Mouse (Mus musculus) hematopoietic stem cell, adult 5-6 weeks (primary cell): Measurements from ENCODE around the gene Slc2a9. TPM values are rescaled to one million over a fixed set of nuclear protein-coding genes. Genes with fewer than 3 reads are reported as not detected.

ENCODE experiments used
- ATAC-seq, 2 experiments: fragments of 125-278 bp in 1 of 2; replicated peaks in 1 of 2; 2 replicates each; pipeline ENCODE4 v1.8.0; 2016 to 2017; ENCODE audit warnings: inconsistent platforms in 2 of 2, mild to moderate bottlenecking in 2 of 2, moderate number of reproducible peaks in 2 of 2, low read depth in 1 of 2, moderate TSS enrichment in 1 of 2; ENCODE audit not compliant: low FRiP score in 2 of 2, poor library complexity in 2 of 2, severe bottlenecking in 2 of 2, insufficient read depth in 1 of 2, low TSS enrichment in 1 of 2
- total RNA-seq: library from RNA; stranded (forward); fragments of 172-1452, 232-1000 nt; gene quantifications from 2 replicates; pipeline ENCODE4 v1.2.3, GENCODE M21; 2017

Slc2a9 gene
- total RNA-seq: 6.7 and 10.2 TPM in 2 replicates

DNA sequence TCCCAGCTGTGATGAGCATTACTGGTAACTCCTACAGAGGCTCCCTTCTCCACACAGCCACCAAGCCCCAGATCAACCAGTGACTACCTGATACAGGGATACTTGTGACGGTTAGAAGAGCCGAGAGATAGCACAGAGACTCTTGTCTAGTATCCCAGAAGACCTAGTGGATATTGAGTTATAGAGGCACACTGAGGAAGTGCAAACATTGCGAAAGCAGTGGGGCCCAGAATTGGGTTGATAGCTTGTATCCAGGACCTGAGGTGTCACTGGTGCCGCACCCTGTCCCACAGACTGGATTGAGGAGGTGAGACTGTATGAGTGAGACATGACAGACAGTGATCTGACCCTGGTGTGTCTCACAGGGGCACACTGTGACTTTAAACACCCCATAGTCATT lies at the start of gene Slc2a9:
Slc2a9 (minus strand) TSS at position 152 of the 400 bp plus-strand sequence.
- no peak; a peak in 1 of 4 replicates for ATAC-seq

GRCm38 (mm10) chr5:38552615-38553014 lies 49.7 kb upstream of the Slc2a9 start:
- no peak for ATAC-seq

GRCm38 (mm10) chr5:38550221-38550768 lies 47.4 kb upstream of the Slc2a9 start:
- no peak for ATAC-seq

GRCm38 (mm10) chr5:38549461-38549909 lies 46.5 kb upstream of the Slc2a9 start:
- ATAC-seq: no peak

DNA sequence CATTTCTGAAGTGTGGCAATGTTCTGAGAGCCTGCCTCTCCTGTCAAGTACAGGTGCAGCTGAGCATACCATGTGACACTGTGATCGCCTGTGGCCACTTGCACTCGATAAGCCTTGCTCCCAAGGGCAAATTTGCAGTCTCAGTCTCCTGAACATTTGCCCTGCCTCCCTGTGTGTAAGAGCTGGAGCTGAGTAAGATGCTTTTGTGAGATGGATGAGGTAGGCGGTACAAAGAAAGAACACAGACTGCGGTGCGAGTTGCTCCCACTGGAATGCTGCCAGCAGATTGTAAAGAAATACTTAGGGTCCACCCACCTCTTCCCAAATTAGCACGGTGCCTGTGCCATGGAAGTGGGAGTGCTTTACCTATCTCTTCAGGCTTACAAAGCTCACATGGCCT lies 44.4 kb upstream of the Slc2a9 start:
- no peak for ATAC-seq

GRCm38 (mm10) chr5:38544423-38545415 lies 41.8 kb upstream of the Slc2a9 start:
- ATAC-seq: no peak

DNA sequence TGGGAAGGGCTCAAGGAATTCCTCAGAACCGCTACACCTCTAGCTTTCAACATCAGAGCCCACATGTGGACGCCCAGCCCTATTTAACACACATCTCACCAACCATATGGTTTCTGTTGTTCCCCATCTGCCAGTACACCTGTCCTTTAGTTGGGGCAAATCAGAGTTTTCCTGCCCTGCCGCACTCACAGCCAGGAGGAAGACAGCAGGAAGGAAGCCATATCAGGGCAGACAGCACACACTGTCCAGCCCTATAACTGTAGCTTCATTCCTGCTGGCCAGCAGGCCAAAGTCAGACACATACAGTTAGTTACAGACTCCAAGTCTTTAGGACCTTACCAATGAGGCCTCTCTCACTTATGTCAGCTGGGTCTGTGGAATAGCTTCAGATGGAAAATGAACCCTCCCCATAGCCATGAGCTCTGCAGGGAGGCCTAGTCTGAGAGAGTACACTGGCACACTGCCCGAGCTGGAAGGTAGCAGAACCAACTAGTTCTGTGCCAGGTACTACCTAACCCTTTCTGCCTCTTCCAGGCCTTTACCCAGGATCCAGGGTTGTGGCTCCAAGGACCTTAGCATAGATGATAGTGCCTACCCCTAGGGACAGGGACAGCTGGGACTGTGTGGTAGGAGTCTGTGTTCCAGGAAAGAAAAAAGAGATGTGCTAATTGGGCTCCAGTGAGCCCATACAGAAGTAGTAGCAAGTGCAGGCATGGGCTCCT lies 40.7 kb upstream of the Slc2a9 start:
- no peak for ATAC-seq

DNA sequence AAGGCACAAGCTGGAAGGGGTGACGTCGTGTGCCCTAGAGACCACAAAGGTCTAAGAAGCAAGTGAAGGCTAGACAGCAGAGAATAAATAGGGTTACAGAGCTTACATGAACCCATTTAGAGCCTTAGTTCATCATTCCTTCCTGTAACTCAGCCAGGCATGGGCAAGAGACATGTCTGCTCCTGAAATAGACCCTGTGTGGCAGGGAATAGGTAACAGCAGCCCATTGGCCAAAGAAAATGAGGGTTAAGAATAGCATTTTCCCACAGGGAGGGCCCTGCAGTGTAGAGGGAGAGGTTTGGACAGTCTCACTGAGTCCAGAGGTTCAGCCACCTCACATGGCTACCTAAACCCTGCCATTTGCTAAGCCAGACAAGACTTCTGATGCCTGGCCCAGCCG lies 38.8 kb upstream of the Slc2a9 start:
- no peak for ATAC-seq

- no peak for ATAC-seq
Measured at GRCm38 (mm10) chr5:38540898-38541297, 38.0 kb upstream of the Slc2a9 start.

- no peak for ATAC-seq
Measured at GRCm38 (mm10) chr5:38538508-38538907, 35.6 kb upstream of the Slc2a9 start.

DNA sequence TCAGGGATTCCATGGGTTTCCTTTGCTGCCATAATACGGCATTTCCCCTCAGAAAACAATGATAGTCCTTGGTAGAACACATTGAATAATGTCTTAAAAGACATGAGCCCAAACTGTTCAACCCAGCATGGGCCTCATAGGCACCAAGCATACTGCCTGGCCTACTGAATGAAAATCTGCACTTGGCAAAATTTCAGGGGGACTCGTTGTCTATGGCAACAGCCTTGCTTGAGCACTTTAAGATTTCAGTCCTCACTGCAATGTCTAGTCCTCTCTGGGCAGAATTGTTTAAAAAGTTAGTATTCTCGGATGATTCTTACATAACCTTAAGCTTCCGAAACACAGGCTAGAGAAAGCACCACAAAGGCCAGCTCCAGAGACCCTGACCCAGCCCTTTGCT lies 34.9 kb upstream of the Slc2a9 start:
- ATAC-seq: no peak

DNA sequence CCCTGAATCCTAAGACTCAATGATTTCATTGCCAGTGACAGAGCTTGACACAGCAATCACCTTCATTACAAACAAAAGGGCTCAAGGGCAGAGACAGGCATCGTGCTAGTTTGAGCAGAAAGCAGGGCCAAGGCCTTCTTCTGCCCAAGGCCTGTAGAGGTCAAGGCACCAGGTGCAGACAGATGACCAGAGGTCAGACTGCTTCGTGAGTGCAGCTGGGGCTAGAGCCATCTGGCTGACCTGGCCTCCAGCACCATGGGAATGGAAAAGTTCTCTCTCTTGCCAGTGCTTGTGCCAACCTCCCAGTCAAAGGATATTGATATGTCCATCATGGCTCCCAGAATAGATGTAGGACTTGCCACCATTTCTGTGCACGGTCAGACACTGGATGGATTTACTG lies 33.9 kb upstream of the Slc2a9 start:
- no peak for ATAC-seq

DNA sequence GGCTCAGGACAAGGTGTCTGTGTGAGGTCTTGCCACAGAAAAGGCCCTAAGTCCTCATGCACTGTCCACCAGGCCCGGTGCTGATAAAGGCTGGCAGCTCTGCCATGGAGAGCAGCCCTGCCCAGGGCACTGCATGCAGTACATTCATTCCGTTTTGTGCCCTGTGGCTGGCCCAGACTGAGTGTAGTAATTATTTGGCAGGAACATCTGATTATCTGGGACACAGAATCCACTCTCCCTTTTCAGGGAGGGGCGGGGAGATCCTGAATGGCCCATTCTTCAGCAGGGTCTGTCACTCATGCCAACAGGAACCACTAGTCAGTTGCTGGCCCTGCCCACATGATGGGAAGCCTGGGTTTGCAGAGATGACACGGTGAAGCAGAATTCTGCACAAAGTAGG lies 29.1 kb upstream of the Slc2a9 start:
- ATAC-seq: no peak

GRCm38 (mm10) chr5:38529724-38530428 lies 26.9 kb upstream of the Slc2a9 start:
- peak; percentile 39 to 63; a peak in 2 of 4 replicates for ATAC-seq

- no peak for ATAC-seq
Measured at GRCm38 (mm10) chr5:38522977-38523376, 20.0 kb upstream of the Slc2a9 start.

GRCm38 (mm10) chr5:38520838-38521237 lies 17.9 kb upstream of the Slc2a9 start:
- no peak for ATAC-seq

- ATAC-seq: peak; percentile 86 to 88
Measured at GRCm38 (mm10) chr5:38516267-38516666, 13.3 kb upstream of the Slc2a9 start.
